Mouse (Mus musculus) embryonic facial prominence, embryonic 14.5 days (tissue): ENCODE measurements around the gene Hoxd12. TPM values are rescaled to one million over a fixed set of nuclear protein-coding genes. Genes with fewer than 3 reads are reported as not detected.
A peak's percentile ranks its signal among the peaks of the same experiment; 100 is the strongest.

Source experiments
- ATAC-seq: fragments of 200-750 bp; cut with Nextera tagmentation; 2 replicates; pipeline ENCODE4 v1.8.0; 2017; ENCODE audit warnings: low read depth, moderate number of reproducible peaks, moderate TSS enrichment
- DNase-seq: peaks from one replicate; pipeline ENCODE4 v3.0.0-alpha.2; 2015; ENCODE audit warnings: low spot score
- H3K27ac ChIP-seq: fragments of 300-500 bp; sonication (generic); replicated peaks from 2 replicates; pipeline ENCODE4 v1.5.1; 2014; ENCODE audit warnings: low read depth, mild to moderate bottlenecking, low read length, moderate library complexity
- H3K27me3 ChIP-seq: fragments of 300-500 bp; sonication (generic); replicated peaks from 2 replicates; pipeline ENCODE4 v1.6.1; 2014; ENCODE audit warnings: low read length; ENCODE audit not compliant: control insufficient read depth, insufficient read depth
- H3K36me3 ChIP-seq: fragments of 300-500 bp; sonication (generic); 2 replicates; pipeline ENCODE4 v1.6.1; 2014; ENCODE audit warnings: low read length, mixed read lengths; ENCODE audit not compliant: control insufficient read depth, insufficient read depth
- H3K4me1 ChIP-seq: fragments of 300-500 bp; sonication (generic); 2 replicates; pipeline ENCODE4 v1.6.1; 2014; ENCODE audit warnings: antibody characterized with exemption, low read length; ENCODE audit not compliant: control insufficient read depth, insufficient read depth
- H3K4me2 ChIP-seq: fragments of 300-500 bp; sonication (generic); 2 replicates; pipeline ENCODE4 v1.6.1; 2014; ENCODE audit warnings: low read depth, mild to moderate bottlenecking, low read length, moderate library complexity, mixed read lengths
- H3K4me3 ChIP-seq: fragments of 300-500 bp; sonication (generic); 2 replicates; pipeline ENCODE4 v1.5.1; 2014; ENCODE audit warnings: low read depth, mild to moderate bottlenecking, low read length
- H3K9ac ChIP-seq: fragments of 300-500 bp; sonication (generic); 2 replicates; pipeline ENCODE4 v1.6.1; 2014; ENCODE audit warnings: low read depth, mild to moderate bottlenecking, low read length, moderate library complexity, mixed read lengths
- H3K9me3 ChIP-seq: fragments of 300-500 bp; sonication (generic); 2 replicates; pipeline ENCODE4 v1.6.1; 2016; ENCODE audit warnings: low read length; ENCODE audit not compliant: control insufficient read depth
- WGBS: fragments of 180-500 bp; shearing (Covaris S2); extraction: QIAGEN DNeasy Blood & Tissue Kit; methylation state at CpG from one replicate; pipeline ENCODE4 v1.1.7; 2014; 5-methylcytosine and 5-hydroxymethylcytosine counted together
- polyA plus RNA-seq: library from polyadenylated mRNA; unstranded; fragments of >200 nt; fragmentation: Nextera tagmentation; extraction: Ambion mirVana; gene quantifications from 2 replicates; pipeline ENCODE4 v1.2.1, GENCODE M21; 2014

The Hoxd12 gene
- polyA plus RNA-seq, 1 experiment from 2014 or later, result not detected

GRCm38 (mm10) chr2:74715504-74716241 lies 40.9 kb downstream of the Hoxd12 start:
- peak overlapping the region; percentile 53 for H3K4me2 ChIP-seq
- H3K27me3 ChIP-seq, result peaks cover 99% of the 10 kb centered on the region
- WGBS, result 3% methylated on average over 26 of the region's 26 CpGs
- DNase-seq, result peak; percentile 92
- peak overlapping the region; percentile 32 for H3K4me3 ChIP-seq
- ATAC-seq, result peak; percentile 85
- H3K27ac ChIP-seq, result no peak overlapping the region
- peaks cover 2% of the 10 kb centered on the region; the same call in 1 of the 2 replicates for H3K4me1 ChIP-seq
- H3K9ac ChIP-seq, result no peak overlapping the region
- no peaks in the 10 kb centered on the region for H3K36me3 ChIP-seq
- no peaks in the 10 kb centered on the region for H3K9me3 ChIP-seq

GRCm38 (mm10) chr2:74720384-74720783 lies 45.6 kb downstream of the Hoxd12 start:
- Histone ChIP-seq H3K9ac (no peak overlapping the region), H3K27ac (no peak overlapping the region), H3K4me1 (0 out of 2 replicates have a peak, but pooled peaks cover 2% of the 10 kb centered on the region), H3K9me3 (no peaks in the 10 kb centered on the region), H3K36me3 (no peaks in the 10 kb centered on the region), H3K4me2 (no peak overlapping the region), H3K27me3 (peaks cover 99% of the 10 kb centered on the region), H3K4me3 (no peak overlapping the region)
- DNase-seq (no peak), ATAC-seq (no peak)
- WGBS, result 18% methylated on average over 2 of the region's 2 CpGs

GRCm38 (mm10) chr2:74720955-74721491 lies 46.2 kb downstream of the Hoxd12 start:
- Histone ChIP-seq H3K9me3 (no peaks in the 10 kb centered on the region), H3K27me3 (peaks cover 99% of the 10 kb centered on the region), H3K36me3 (no peaks in the 10 kb centered on the region), H3K27ac (no peak overlapping the region), H3K4me3 (no peak overlapping the region), H3K4me2 (no peak overlapping the region), H3K9ac (no peak overlapping the region), H3K4me1 (0 out of 2 replicates have a peak, but pooled peaks cover under 1% of the 10 kb centered on the region)
- WGBS, result 25% methylated on average over 5 of the region's 5 CpGs
- ATAC-seq (no peak), DNase-seq (no peak)

- Histone ChIP-seq H3K27ac (no peak overlapping the region), H3K4me1 (0 out of 2 replicates have a peak, but pooled peaks cover 2% of the 10 kb centered on the region), H3K27me3 (peaks cover 99% of the 10 kb centered on the region), H3K9me3 (no peaks in the 10 kb centered on the region), H3K4me3 (no peak overlapping the region), H3K36me3 (no peaks in the 10 kb centered on the region), H3K9ac (no peak overlapping the region), H3K4me2 (no peak overlapping the region)
- WGBS, result 11% methylated on average over 6 of the region's 6 CpGs
- no peak for DNase-seq
- ATAC-seq, result no peak
These were observed 47.1 kb downstream of the Hoxd12 start for GRCm38 (mm10) chr2:74721882-74722281.

- H3K27me3 ChIP-seq, result peaks cover 99% of the 10 kb centered on the region
- H3K36me3 ChIP-seq, result no peaks in the 10 kb centered on the region
- ATAC-seq, result no peak
- no peak overlapping the region for H3K4me2 ChIP-seq
- WGBS, result 10% methylated on average over 8 of the region's 8 CpGs
- no peak overlapping the region for H3K9ac ChIP-seq
- no peak overlapping the region for H3K4me3 ChIP-seq
- no peak overlapping the region for H3K27ac ChIP-seq
- no peaks in the 10 kb centered on the region for H3K9me3 ChIP-seq
- no peak for DNase-seq
- 0 out of 2 replicates have a peak, but pooled peaks cover 4% of the 10 kb centered on the region for H3K4me1 ChIP-seq
These were observed 48.1 kb downstream of the Hoxd12 start for GRCm38 (mm10) chr2:74722949-74723348.

GRCm38 (mm10) chr2:74724244-74725015 lies 49.6 kb downstream of the Hoxd12 start:
- H3K4me2 ChIP-seq, result no peak overlapping the region
- H3K9ac ChIP-seq, result no peak overlapping the region
- 24% methylated on average over 7 of the region's 7 CpGs for WGBS
- no peak overlapping the region for H3K27ac ChIP-seq
- H3K27me3 ChIP-seq, result peaks cover 99% of the 10 kb centered on the region
- no peaks in the 10 kb centered on the region for H3K9me3 ChIP-seq
- H3K4me1 ChIP-seq, result 0 out of 2 replicates have a peak, but pooled peaks cover 4% of the 10 kb centered on the region
- ATAC-seq, result no peak
- H3K4me3 ChIP-seq, result no peak overlapping the region
- H3K36me3 ChIP-seq, result no peaks in the 10 kb centered on the region
- DNase-seq, result no peak

GRCm38 (mm10) chr2:74725171-74725570 lies 50.4 kb downstream of the Hoxd12 start:
- Histone ChIP-seq H3K27me3 (peaks cover 99% of the 10 kb centered on the region), H3K4me2 (no peak overlapping the region), H3K36me3 (no peaks in the 10 kb centered on the region), H3K4me1 (0 out of 2 replicates have a peak, but pooled peaks cover 4% of the 10 kb centered on the region), H3K4me3 (no peak overlapping the region), H3K9ac (no peak overlapping the region), H3K27ac (no peak overlapping the region), H3K9me3 (no peaks in the 10 kb centered on the region)
- WGBS, result 11% methylated on average over 17 of the region's 17 CpGs
- DNase-seq (no peak), ATAC-seq (no peak)

GRCm38 (mm10) chr2:74726551-74726950 lies 51.7 kb downstream of the Hoxd12 start, which contains the start of gene Gm28230:
Gm28230 (plus strand) TSS chr2:74726728.
- H3K27ac ChIP-seq, result no peak within 1 kb of the TSS
- peaks cover 99% of the 10 kb centered on the region for H3K27me3 ChIP-seq
- H3K4me1 ChIP-seq, result 0 out of 2 replicates have a peak, but pooled peaks cover 4% of the 10 kb centered on the region
- 13% methylated on average over 5 of the region's 5 CpGs for WGBS
- peak within 1 kb of the TSS; percentile 29 for H3K4me3 ChIP-seq
- DNase-seq, result no peak
- no peak for ATAC-seq
- no peak within 1 kb of the TSS for H3K9ac ChIP-seq
- no peaks in the 10 kb centered on the region for H3K36me3 ChIP-seq
- peak within 1 kb of the TSS; percentile 40 for H3K4me2 ChIP-seq
- H3K9me3 ChIP-seq, result no peaks in the 10 kb centered on the region
